Mouse (Mus musculus) embryo, embryonic 9.5 days (tissue): ENCODE data around the gene Rcsd1.

Experiments
- DNase-seq: peaks from one replicate; pipeline ENCODE4 v3.0.0-alpha.2; 2017; ENCODE audit errors: extremely low spot score

The Rcsd1 gene

GRCm38 (mm10) chr1:165709629-165710256, at the start of gene Rcsd1:
Gene Rcsd1 (minus strand): TSS chr1:165709757.
- no peak for DNase-seq

- no peak for DNase-seq
Measured at GRCm38 (mm10) chr1:165755194-165755593, 45.6 kb upstream of the Rcsd1 start.

GRCm38 (mm10) chr1:165754205-165754604, 44.6 kb upstream of the Rcsd1 start:
- no peak for DNase-seq

GRCm38 (mm10) chr1:165751838-165752237, 42.3 kb upstream of the Rcsd1 start:
- DNase-seq: no peak

- DNase-seq: no peak
Measured at GRCm38 (mm10) chr1:165751142-165751541, 41.6 kb upstream of the Rcsd1 start.

GRCm38 (mm10) chr1:165748053-165748452, 38.5 kb upstream of the Rcsd1 start:
- DNase-seq: no peak

- no peak for DNase-seq
Measured at GRCm38 (mm10) chr1:165741989-165742388, 32.4 kb upstream of the Rcsd1 start.

GRCm38 (mm10) chr1:165738985-165739384, 29.4 kb upstream of the Rcsd1 start:
- DNase-seq: no peak

GRCm38 (mm10) chr1:165737867-165738266, 28.3 kb upstream of the Rcsd1 start:
- DNase-seq: no peak

GRCm38 (mm10) chr1:165737451-165737850, 27.9 kb upstream of the Rcsd1 start:
- DNase-seq: no peak

- DNase-seq: peak; percentile 85
Measured at GRCm38 (mm10) chr1:165735826-165736818, 26.6 kb upstream of the Rcsd1 start.

- DNase-seq: no peak
Measured at GRCm38 (mm10) chr1:165734840-165735239, 25.3 kb upstream of the Rcsd1 start.

GRCm38 (mm10) chr1:165731553-165731952, 22.0 kb upstream of the Rcsd1 start:
- no peak for DNase-seq

- no peak for DNase-seq
Measured at GRCm38 (mm10) chr1:165730129-165730528, 20.6 kb upstream of the Rcsd1 start.

- DNase-seq: no peak
Measured at GRCm38 (mm10) chr1:165728057-165728639, 18.6 kb upstream of the Rcsd1 start.

GRCm38 (mm10) chr1:165726986-165727385, 17.4 kb upstream of the Rcsd1 start:
- DNase-seq: no peak

- no peak for DNase-seq
Measured at GRCm38 (mm10) chr1:165725039-165725644, 15.6 kb upstream of the Rcsd1 start.

GRCm38 (mm10) chr1:165724219-165725033, 14.9 kb upstream of the Rcsd1 start:
- peak; percentile 38 for DNase-seq

GRCm38 (mm10) chr1:165722531-165723123, 13.1 kb upstream of the Rcsd1 start:
- DNase-seq: no peak

- DNase-seq: no peak
Measured at GRCm38 (mm10) chr1:165718543-165719105, 9.1 kb upstream of the Rcsd1 start.
